Mouse (Mus musculus) G1E (cell line): Measurements from ENCODE around the gene Ldha. TPM values are rescaled to one million over a fixed set of nuclear protein-coding genes. Genes with fewer than 3 reads are reported as not detected.
"Not testable (repeated sequence)": the region's sequence is repeated elsewhere in the genome, so short reads cannot be mapped to it uniquely, and the experiment has no call there.

ENCODE experiments used
- ATAC-seq: 2 replicates; pipeline ENCODE4 v1.8.0; 2016; ENCODE audit warnings: mild to moderate bottlenecking; ENCODE audit not compliant: insufficient number of reproducible peaks, poor library complexity, low FRiP score, severe bottlenecking; ENCODE audit errors: extremely low read depth
- DNase-seq: peaks from one replicate; pipeline ENCODE4 v3.0.0; 2012; ENCODE audit warnings: low spot score
- H3K27me3 ChIP-seq: 2 replicates; pipeline ENCODE4 v1.6.1; 2012; ENCODE audit warnings: mild to moderate bottlenecking, low read length, inconsistent platforms; ENCODE audit not compliant: insufficient read depth
- H3K36me3 ChIP-seq: replicated peaks from 2 replicates; pipeline ENCODE3; 2012; ENCODE audit warnings: mild to moderate bottlenecking, inconsistent platforms
- H3K4me1 ChIP-seq: 2 replicates; pipeline ENCODE4 v1.6.1; 2012; ENCODE audit warnings: low read depth, low read length, inconsistent platforms, mixed read lengths; ENCODE audit not compliant: insufficient read depth
- H3K4me3 ChIP-seq: 2 replicates; pipeline ENCODE4 v1.5.1; 2012; ENCODE audit warnings: low read depth, mild to moderate bottlenecking, inconsistent platforms, low read length, moderate library complexity, mixed read lengths
- H3K9me3 ChIP-seq: replicated peaks from 2 replicates; pipeline ENCODE4 v1.6.1; 2012; ENCODE audit warnings: inconsistent platforms
- CTCF ChIP-seq: IDR thresholded peaks from 2 replicates; pipeline ENCODE4 v1.5.1; 2012; ENCODE audit warnings: low read depth, low read length, inconsistent platforms, mixed read lengths
- GATA1 ChIP-seq: IDR thresholded peaks from 2 replicates; pipeline ENCODE4 v1.6.1; 2012; ENCODE audit warnings: borderline replicate concordance, low read length, inconsistent platforms, mixed read lengths
- GATA2 ChIP-seq: IDR thresholded peaks from 2 replicates; pipeline ENCODE4 v1.6.1; 2012; ENCODE audit warnings: low read depth, low read length, inconsistent platforms, borderline replicate concordance
- POLR2AphosphoS5 ChIP-seq: IDR thresholded peaks from 2 replicates; pipeline ENCODE4 v1.6.1; 2012; ENCODE audit warnings: low read depth, low read length, inconsistent platforms; ENCODE audit not compliant: insufficient replicate concordance
- TAL1 ChIP-seq: conservative IDR thresholded peaks from 2 replicates; pipeline ENCODE4 v1.6.1; 2012; ENCODE audit warnings: low read depth, low read length, inconsistent platforms, mixed read lengths
- polyA plus RNA-seq: library from polyadenylated mRNA; stranded (reverse); fragments of >175 nt; gene quantifications from 2 replicates; pipeline ENCODE4 v1.2.3, GENCODE M21; 2012
- total RNA-seq, 2 experiments: library from RNA; stranded (forward) in 1 of 2; stranded (reverse) in 1 of 2; fragments of 200-1000 nt in 1 of 2; fragments of >200 nt in 1 of 2; fragmentation: Nextera tagmentation in 1 of 2; gene quantifications; 2 replicates each; pipeline ENCODE4 v1.2.3; 2014 to 2017

Ldha gene
- total and polyA plus RNA-seq, 3 experiments = 1,859 to 2,274 (median 2,225) TPM

DNA sequence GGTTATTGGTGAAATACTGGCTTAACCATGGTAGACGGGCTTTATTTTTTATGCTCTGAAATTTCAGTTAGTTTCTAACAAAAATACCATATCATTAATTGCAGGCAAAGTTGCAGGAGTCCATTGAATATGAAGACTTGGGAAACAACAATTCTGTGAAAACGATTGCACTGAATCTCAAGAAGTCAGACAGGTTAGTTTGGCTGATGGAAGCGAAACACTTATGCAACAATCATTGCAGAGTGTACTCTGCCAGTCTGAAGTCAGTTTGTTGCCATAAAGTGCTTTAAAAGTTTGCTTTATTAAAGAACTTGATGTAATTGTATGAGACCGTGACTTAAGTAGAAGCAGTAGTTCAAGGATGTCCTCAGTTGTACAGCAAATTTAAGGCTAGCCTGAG, 27.3 kb upstream of the Ldha start:
- ATAC-seq = no peak
- Histone ChIP-seq H3K4me3 (no peak overlapping the region), H3K4me1 (no peaks in the 10 kb centered on the region)

DNA sequence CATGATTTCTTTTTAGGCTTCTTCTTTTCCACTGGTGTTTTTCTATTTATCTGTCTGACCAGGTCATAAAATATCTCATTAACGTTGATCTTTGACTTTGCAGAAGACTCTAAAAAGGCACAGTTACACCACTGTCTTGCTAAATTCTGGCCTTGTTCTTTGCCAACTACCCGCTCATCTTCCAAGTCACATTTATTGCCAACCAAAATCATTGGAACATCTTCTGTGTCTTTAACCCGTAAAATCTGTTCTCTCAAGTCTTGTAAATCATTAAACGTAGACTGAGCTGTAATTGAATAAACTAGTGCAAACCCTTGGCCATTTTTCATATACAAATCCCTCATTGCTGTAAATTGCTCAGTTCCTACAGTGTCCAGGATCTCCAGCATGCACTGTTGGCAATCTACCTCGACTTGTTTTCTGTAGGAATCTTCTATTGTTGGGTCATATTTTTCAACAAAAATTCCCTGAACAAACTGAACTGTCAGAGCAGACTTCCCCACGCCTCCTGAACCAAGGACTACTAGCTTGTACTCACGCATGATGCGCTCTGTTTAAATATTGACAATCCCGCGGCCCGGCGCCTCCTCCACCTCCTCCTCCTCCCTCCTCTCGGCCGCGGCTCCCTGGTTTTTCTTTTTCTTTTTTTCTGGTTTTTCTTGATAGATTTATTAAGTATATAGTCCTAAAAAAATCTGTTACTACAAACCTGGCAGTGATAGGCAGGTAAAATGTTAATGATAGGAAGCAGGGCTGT, 20.2 kb upstream of the Ldha start:
- H3K4me1 ChIP-seq, H3K9me3 ChIP-seq, H3K4me3 ChIP-seq, H3K27me3 ChIP-seq, ATAC-seq, DNase-seq: not testable (repeated sequence)
- H3K36me3 ChIP-seq = peaks cover 82% of the 10 kb centered on the region

More for the DNA sequence above, 27.3 kb upstream of the Ldha start:
- Histone ChIP-seq H3K36me3 (peaks cover 91% of the 10 kb centered on the region), H3K27me3 (no peaks in the 10 kb centered on the region), H3K9me3 (no peaks in the 10 kb centered on the region)
- TF ChIP-seq TAL1 (no peak), GATA2 (no peak), POLR2AphosphoS5 (no peak), GATA1 (no peak), CTCF (no peak)
- DNase-seq = no peak

DNA sequence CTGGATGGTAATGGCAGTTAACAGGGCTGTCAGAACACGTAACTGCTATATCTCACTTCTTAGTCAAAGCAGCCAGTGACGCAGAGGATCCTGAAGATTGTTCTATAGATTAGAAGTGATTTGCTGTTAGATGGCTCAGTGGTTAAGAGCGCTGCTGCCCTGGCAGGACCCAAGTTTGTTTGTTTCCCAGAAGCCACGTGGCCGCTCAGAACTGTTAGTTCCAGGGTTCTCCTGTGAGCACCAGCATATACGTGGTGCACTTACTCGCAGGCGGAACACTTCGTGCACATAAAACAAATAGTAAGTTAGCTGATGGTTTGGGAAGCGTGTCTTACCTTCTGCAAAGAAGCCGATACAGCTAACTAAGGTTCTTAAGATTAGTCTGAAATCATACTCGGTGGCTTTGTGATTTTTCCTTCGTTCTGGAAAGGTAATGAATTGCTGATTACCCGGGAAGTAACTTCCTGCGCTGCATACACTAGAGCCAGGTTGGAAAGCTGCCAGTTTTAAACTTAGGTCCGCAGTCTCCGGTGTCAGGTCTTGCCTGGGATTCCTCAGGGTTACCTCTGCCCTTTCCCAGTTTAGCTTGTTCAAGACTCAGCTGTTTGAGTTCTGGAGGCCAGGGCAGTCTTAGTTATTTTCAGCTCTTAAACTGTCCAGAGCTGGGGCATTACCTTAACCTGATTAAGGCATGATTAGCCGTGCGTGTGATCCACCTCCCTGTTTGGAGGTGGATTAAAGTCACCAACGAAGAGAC, 14.1 kb upstream of the Ldha start:
- Histone ChIP-seq H3K4me1 (peaks cover 29% of the 10 kb centered on the region), H3K9me3 (no peaks in the 10 kb centered on the region), H3K4me3 (no peak overlapping the region), H3K27me3 (no peaks in the 10 kb centered on the region), H3K36me3 (peaks cover 36% of the 10 kb centered on the region)
- DNase-seq (no peak), ATAC-seq (no peak)
- TF ChIP-seq POLR2AphosphoS5 (no peak), GATA2 (no peak), GATA1 (no peak), CTCF (no peak), TAL1 (no peak)

DNA sequence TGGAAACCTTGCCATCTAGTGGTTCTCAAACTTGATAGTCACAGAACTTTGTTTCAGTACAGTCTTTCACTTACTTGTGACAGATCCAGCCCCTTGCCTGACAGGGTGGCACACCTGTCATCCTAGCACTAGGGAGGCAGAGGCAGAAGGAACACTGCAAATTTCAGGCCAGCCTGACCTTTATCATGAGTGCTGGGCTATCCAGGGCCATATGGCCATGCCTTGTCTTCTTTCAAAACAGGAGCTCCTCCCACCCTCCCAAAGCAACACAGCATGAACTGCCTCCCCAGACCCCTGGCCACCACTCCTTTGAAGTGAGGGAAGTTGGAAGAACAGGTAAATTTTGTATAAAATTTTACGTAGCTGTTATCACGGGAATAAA, 13.5 kb upstream of the Ldha start:
- DNase-seq (no peak), ATAC-seq (no peak)
- Histone ChIP-seq H3K9me3 (no peaks in the 10 kb centered on the region), H3K27me3 (no peaks in the 10 kb centered on the region), H3K4me3 (no peak overlapping the region), H3K4me1 (peaks cover 25% of the 10 kb centered on the region), H3K36me3 (peaks cover 31% of the 10 kb centered on the region)
- no peak for TF ChIP-seq TAL1
- no peak for TF ChIP-seq POLR2AphosphoS5
- TF ChIP-seq GATA1 = no peak
- TF ChIP-seq CTCF = no peak
- TF ChIP-seq GATA2 = no peak

DNA sequence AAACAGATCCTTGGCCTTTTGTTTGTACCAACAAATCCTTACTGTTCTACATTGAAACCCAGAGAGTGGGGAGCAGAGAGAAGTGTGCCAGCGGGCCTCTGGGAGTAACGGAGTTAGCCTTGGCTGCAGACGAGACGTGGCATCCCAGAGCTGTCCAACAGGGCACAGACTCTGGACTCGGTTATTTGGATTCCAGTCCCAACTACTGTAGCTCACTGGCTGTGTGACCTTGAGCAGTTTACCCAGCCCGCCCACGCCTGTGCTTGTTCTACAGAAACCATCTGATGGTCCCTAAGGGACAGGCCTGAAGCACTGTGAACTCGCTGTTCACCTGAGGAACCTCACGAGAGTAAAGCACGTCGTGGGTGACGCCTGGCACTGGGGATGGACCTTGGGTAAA, 11.4 kb upstream of the Ldha start:
- Histone ChIP-seq H3K9me3 (no peaks in the 10 kb centered on the region), H3K36me3 (peaks cover 11% of the 10 kb centered on the region), H3K27me3 (no peaks in the 10 kb centered on the region), H3K4me1 (peaks cover 36% of the 10 kb centered on the region), H3K4me3 (no peak overlapping the region)
- DNase-seq (no peak), ATAC-seq (no peak)
- TF ChIP-seq GATA1 = no peak
- TF ChIP-seq CTCF = no peak
- no peak for TF ChIP-seq GATA2

DNA sequence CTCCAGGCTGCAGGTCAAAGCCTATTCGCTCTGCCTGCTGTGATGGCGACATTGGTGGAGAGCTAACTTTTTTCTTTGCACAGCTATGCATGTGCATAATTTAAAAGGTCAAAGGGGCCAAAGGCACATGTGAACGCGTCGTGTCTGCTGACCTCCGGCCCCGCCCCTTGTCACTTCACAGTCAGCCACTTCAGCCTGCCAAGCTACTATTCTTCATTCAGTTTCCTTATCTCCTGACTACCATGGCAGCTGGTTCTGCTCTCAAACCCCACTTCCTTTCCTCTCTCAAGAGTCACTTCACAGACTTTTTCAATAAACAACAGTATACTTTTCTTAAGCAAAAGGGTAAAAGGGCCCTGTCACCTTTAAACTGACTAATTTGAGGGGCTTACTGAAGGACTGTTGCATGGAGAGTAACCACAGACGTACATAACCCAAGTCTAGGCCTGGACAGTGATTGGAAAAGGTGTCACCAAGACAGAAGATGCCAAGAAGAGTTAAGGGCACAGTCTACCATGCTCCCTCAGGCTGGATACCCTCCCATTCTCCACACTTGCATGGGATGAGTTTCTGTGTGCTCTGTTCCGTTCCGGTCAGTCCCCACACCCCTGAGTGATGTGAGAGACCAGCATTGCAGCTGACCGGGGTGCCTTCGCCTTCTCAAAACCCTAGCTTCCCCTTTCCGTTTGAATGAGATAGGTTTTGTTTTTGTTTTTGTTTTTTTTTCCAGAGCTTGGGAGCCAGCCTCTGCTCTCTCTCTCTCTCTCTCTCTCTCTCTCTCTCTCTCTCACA, 10.3 kb upstream of the Ldha start:
- peak; percentile 45 for ATAC-seq
- DNase-seq = no peak
- peaks cover 3% of the 10 kb centered on the region for H3K36me3 ChIP-seq
- no peak for TF ChIP-seq POLR2AphosphoS5
- H3K27me3 ChIP-seq = no peaks in the 10 kb centered on the region
- H3K9me3 ChIP-seq = no peaks in the 10 kb centered on the region
- peaks cover 39% of the 10 kb centered on the region for H3K4me1 ChIP-seq
- H3K4me3 ChIP-seq = no peak overlapping the region; the same call in 1 of the 2 replicates
